Mouse (Mus musculus): ENCODE measurements at regions not wholly inside any gene's neighbourhood (a gene's known extent, or its start where the extent isn't known, plus 50 kb on each side); places are given as distances from the start of the nearest gene placed in this dataset.

- DNase-seq (ENCODE audit: low read depth, low spot score): no peak
- 90% methylated on average over 1 of the region's 1 CpGs for WGBS
Measured at GRCm38 (mm10) chr3:52422826-52423225, 154.7 kb downstream of the Foxo1 start.

GRCm38 (mm10) chr3:52416261-52416660 lies 148.1 kb downstream of the Foxo1 start:
- 47% methylated on average over 6 of the region's 6 CpGs for WGBS
- no peak for DNase-seq (ENCODE audit: low read depth, low spot score)

GRCm38 (mm10) chr3:52415361-52415760 lies 147.2 kb downstream of the Foxo1 start:
- 29% methylated on average over 6 of the region's 6 CpGs for WGBS
- no peak for DNase-seq (ENCODE audit: low read depth, low spot score)

DNA sequence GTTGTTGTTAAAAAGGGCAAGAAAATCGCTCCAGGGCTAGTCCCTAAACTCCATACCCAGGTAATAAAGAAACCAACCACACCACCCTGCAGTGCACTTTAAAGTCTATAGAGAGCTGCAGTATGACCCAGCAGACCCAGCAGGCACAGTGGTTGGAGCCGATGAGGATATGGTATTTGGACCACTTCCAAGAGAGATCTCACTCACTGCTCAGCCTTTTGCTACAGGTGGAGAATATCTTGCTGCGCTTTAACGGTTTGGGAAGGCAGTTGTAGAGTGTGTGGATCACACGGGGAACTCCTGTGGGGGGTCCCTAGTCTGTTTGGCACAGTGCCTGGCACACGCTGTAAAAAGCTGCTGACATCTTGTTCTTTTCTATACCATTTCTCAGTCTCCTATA lies 145.9 kb downstream of the Foxo1 start:
- DNase-seq (ENCODE audit: low read depth, low spot score): no peak
- WGBS: 17% methylated on average over 6 of the region's 6 CpGs

GRCm38 (mm10) chr3:52413187-52413746 lies 145.1 kb downstream of the Foxo1 start:
- 19% methylated on average over 10 of the region's 10 CpGs for WGBS
- no peak for DNase-seq (ENCODE audit: low read depth, low spot score)

DNA sequence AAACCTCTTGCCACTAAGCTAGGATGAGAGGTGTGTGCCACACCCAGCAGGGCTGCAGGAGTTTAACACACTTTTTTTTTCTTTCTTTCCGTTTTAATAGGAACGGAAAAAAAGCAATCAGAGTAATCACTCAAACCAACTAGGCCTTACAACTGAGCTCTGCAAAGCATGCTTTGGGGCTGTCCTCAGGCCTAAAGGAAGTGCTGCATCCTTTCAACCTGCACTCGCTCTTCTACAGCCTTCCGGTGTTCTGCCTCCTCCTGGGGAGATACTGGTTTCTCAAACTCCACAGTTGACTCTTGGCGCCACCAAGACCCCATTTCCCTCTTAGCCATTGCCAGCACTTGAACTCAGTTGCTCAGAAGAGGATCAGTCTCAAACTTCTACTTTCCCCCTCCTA lies 143.2 kb downstream of the Foxo1 start:
- no peak for DNase-seq (ENCODE audit: low read depth, low spot score)
- WGBS: 87% methylated on average over 5 of the region's 5 CpGs

- no peak for DNase-seq (ENCODE audit: low read depth, low spot score)
- 60% methylated on average over 7 of the region's 7 CpGs for WGBS
Measured at GRCm38 (mm10) chr3:52409465-52409864, 141.3 kb downstream of the Foxo1 start.

DNA sequence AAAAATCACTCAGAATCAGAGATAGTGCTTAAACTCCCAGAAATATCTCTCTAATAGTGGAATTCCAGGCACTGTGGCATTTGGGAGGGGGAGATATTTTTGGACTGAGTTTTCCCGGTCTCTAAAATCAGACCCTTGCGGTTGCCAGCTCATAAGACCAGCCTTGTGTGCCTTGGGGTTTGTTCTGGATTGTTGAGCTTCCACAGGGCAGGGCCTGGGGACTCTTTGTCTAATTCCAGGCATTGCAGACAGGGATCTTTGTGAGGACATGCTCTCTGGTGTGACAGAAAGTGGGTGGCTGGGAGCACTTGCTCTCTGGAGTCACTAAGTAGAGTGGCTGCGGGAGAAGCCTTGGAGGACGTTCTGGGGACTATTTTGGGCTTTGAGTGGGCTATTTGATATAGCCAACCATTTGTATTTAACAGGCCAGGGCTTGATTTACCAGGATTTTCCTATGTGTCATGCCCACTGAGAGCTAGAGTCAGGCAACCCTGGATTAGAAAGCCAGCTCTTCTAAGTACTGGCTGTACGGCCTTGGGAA lies 138.7 kb downstream of the Foxo1 start:
- WGBS: 82% methylated on average over 5 of the region's 5 CpGs

DNA sequence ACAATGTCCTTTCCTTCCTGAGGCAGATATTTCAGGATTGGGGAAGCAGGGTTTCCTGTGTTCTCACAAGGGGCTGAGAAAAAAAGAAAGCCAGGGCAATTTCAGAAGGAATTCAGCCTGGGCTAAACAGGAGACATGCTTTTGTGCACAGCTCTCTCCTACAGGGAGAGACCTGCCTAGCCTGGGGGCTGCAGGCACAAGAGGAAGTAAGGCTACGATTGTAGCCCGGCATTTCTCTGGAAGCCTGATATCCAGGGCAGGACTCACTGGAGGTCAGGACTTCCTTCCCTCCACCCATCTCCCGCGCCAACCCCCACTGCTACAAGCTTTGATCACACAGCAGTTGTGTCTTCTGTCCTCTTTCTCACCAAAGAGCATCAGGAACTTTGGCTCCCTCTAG lies 136.5 kb downstream of the Foxo1 start:
- WGBS: 51% methylated on average over 4 of the region's 4 CpGs
- no peak for DNase-seq (ENCODE audit: low read depth, low spot score)

More for the DNA sequence above, 138.7 kb downstream of the Foxo1 start:
- no peak for DNase-seq (ENCODE audit: low read depth, low spot score)

DNA sequence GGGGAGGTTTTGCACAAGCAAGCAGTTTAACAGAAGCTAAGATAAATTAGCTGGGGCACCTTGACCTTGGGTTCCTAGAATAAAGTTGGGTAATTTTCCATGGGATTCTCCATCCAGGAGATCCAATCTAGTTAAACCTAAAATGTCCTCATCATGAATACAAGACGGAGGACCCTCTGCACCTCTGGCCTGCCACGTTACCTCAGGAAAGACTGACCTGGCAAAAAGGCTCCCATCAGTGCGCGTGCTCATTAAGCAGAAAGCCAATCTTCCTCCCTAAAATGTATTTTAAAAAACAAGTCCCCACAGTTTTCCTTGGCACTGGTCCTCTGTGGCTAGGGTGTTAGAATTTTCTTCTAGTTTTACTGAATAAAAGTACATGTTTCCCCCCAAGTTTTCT lies 134.9 kb downstream of the Foxo1 start:
- no peak for DNase-seq (ENCODE audit: low read depth, low spot score)
- 98% methylated on average over 4 of the region's 4 CpGs for WGBS

All from large intestine, adult 2 months (tissue).